Mouse (Mus musculus) E14TG2a.4 (cell line): ENCODE results near the gene Akap1.

Experiments
- CTCF ChIP-seq: conservative IDR thresholded peaks from 2 replicates; pipeline ENCODE4 v1.5.1; 2014; ENCODE audit warnings: low read length
- NANOG ChIP-seq: IDR thresholded peaks from 2 replicates; pipeline ENCODE4 v1.6.1; 2014; ENCODE audit warnings: borderline replicate concordance, low read length, mixed read lengths
- POU5F1 ChIP-seq: IDR thresholded peaks from 2 replicates; pipeline ENCODE4 v1.6.1; 2014; ENCODE audit warnings: low read length, borderline replicate concordance

DNA sequence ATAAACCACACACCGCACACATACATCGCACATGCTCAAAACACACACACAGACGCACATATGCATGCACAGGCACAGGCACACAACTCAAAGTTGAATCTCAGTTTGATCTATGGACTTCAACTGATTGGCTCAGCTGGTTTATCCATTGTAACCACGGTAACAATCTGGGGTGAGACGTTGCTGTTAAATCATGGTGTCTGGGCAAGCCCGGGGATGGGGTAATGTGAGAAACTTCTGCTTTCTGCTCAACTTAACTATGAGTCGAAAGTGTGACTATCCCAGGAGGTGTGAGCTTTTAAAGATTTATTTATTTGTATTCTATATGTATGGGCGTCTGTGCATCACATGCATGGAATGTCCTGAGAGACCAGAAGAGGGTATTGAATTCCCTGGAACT is 68.2 kb downstream of the Akap1 start:
- TF ChIP-seq CTCF, result no peak
- no peak for TF ChIP-seq NANOG
- TF ChIP-seq POU5F1, result no peak
